Mouse (Mus musculus) hindbrain, embryonic 15.5 days (tissue): Measurements from ENCODE around the gene Zfp668. TPM values are rescaled to one million over a fixed set of nuclear protein-coding genes. Genes with fewer than 3 reads are reported as not detected.
"Not testable (repeated sequence)": the region's sequence is repeated elsewhere in the genome, so short reads cannot be mapped to it uniquely, and the experiment has no call there.

Source experiments
- ATAC-seq: fragments of 200-750 bp; cut with Nextera tagmentation; 2 replicates; pipeline ENCODE4 v1.8.0; 2017; ENCODE audit warnings: low read depth, moderate number of reproducible peaks, moderate TSS enrichment; ENCODE audit not compliant: low FRiP score
- H3K27ac ChIP-seq: fragments of 300-500 bp; sonication (generic); replicated peaks from 2 replicates; pipeline ENCODE4 v1.5.1; 2015; ENCODE audit warnings: mild to moderate bottlenecking, inconsistent platforms
- H3K27me3 ChIP-seq: fragments of 300-500 bp; sonication (generic); 2 replicates; pipeline ENCODE4 v1.6.1; 2015; ENCODE audit warnings: control low read depth, inconsistent platforms
- H3K36me3 ChIP-seq: fragments of 300-500 bp; sonication (generic); 2 replicates; pipeline ENCODE4 v1.6.1; 2015; ENCODE audit warnings: control low read depth, inconsistent platforms
- H3K4me1 ChIP-seq: fragments of 300-500 bp; sonication (generic); replicated peaks from 2 replicates; pipeline ENCODE4 v1.6.1; 2015; ENCODE audit warnings: control low read depth, inconsistent platforms
- H3K4me2 ChIP-seq: fragments of 300-500 bp; sonication (generic); 2 replicates; pipeline ENCODE4 v1.6.1; 2015; ENCODE audit warnings: moderate library complexity, mild to moderate bottlenecking, inconsistent platforms
- H3K4me3 ChIP-seq: fragments of 300-500 bp; sonication (generic); 2 replicates; pipeline ENCODE4 v1.5.1; 2015; ENCODE audit warnings: mild to moderate bottlenecking, inconsistent platforms
- H3K9ac ChIP-seq: fragments of 300-500 bp; sonication (generic); 2 replicates; pipeline ENCODE4 v1.6.1; 2015; ENCODE audit warnings: inconsistent platforms
- H3K9me3 ChIP-seq: fragments of 300-500 bp; sonication (generic); 2 replicates; pipeline ENCODE4 v1.6.1; 2016; ENCODE audit warnings: control low read depth, inconsistent platforms
- WGBS: fragments of 180-500 bp; shearing (Covaris S2); methylation state at CpG from one replicate; pipeline ENCODE4 v1.1.7; 2015; 5-methylcytosine and 5-hydroxymethylcytosine counted together
- polyA plus RNA-seq: library from polyadenylated mRNA; unstranded; fragments of >200 nt; fragmentation: Nextera tagmentation; extraction: Ambion mirVana; gene quantifications from 2 replicates; pipeline ENCODE4 v1.2.1, GENCODE M21; 2015

The Zfp668 gene
- polyA plus RNA-seq, 1 experiment from 2014 or later, result 35.1 TPM

GRCm38 (mm10) chr7:127867641-127868040 is 9.0 kb downstream of the Zfp668 start:
- H3K4me3 ChIP-seq, result no peak overlapping the region
- H3K27me3 ChIP-seq, result no peaks in the 10 kb centered on the region
- peaks cover 38% of the 10 kb centered on the region for H3K36me3 ChIP-seq
- no peak overlapping the region for H3K27ac ChIP-seq
- no peak overlapping the region for H3K9ac ChIP-seq
- WGBS, result 97% methylated on average over 18 of the region's 18 CpGs
- H3K9me3 ChIP-seq, result no peaks in the 10 kb centered on the region
- no peak overlapping the region for H3K4me2 ChIP-seq
- no peak for ATAC-seq
- peaks cover 13% of the 10 kb centered on the region for H3K4me1 ChIP-seq

GRCm38 (mm10) chr7:127866434-127866833 is 10.2 kb downstream of the Zfp668 start:
- Histone ChIP-seq H3K27ac (no peak overlapping the region), H3K4me3 (no peak overlapping the region), H3K9ac (no peak overlapping the region), H3K9me3 (no peaks in the 10 kb centered on the region), H3K36me3 (peaks cover 41% of the 10 kb centered on the region), H3K4me2 (no peak overlapping the region), H3K4me1 (peaks cover 13% of the 10 kb centered on the region), H3K27me3 (no peaks in the 10 kb centered on the region)
- 0 out of 2 replicates have a peak, but pooled peaks have one; percentile 51 for ATAC-seq
- 95% methylated on average over 12 of the region's 12 CpGs for WGBS

GRCm38 (mm10) chr7:127858258-127858657 is 18.4 kb downstream of the Zfp668 start:
- Histone ChIP-seq H3K9ac (no peak overlapping the region), H3K27me3 (no peaks in the 10 kb centered on the region)

GRCm38 (mm10) chr7:127850906-127851305 is 25.7 kb downstream of the Zfp668 start:
- Histone ChIP-seq H3K36me3 (no peaks in the 10 kb centered on the region), H3K4me3 (no peak overlapping the region), H3K4me2 (no peak overlapping the region), H3K9me3 (no peaks in the 10 kb centered on the region), H3K9ac (no peak overlapping the region), H3K27me3 (no peaks in the 10 kb centered on the region), H3K27ac (no peak overlapping the region), H3K4me1 (no peaks in the 10 kb centered on the region)
- no peak for ATAC-seq
- 74% methylated on average over 5 of the region's 5 CpGs for WGBS

More at GRCm38 (mm10) chr7:127858258-127858657, 18.4 kb downstream of the Zfp668 start:
- WGBS, result 94% methylated on average over 6 of the region's 6 CpGs
- Histone ChIP-seq H3K9me3 (no peaks in the 10 kb centered on the region), H3K4me1 (no peaks in the 10 kb centered on the region), H3K4me2 (no peak overlapping the region), H3K27ac (no peak overlapping the region), H3K4me3 (no peak overlapping the region), H3K36me3 (0 out of 2 replicates have a peak, but pooled peaks cover 3% of the 10 kb centered on the region)
- ATAC-seq, result no peak

- Histone ChIP-seq H3K36me3 (no peaks in the 10 kb centered on the region), H3K4me2 (no peak overlapping the region), H3K4me3 (no peak overlapping the region), H3K27me3 (no peaks in the 10 kb centered on the region), H3K9ac (no peak overlapping the region), H3K4me1 (no peaks in the 10 kb centered on the region), H3K9me3 (no peaks in the 10 kb centered on the region), H3K27ac (no peak overlapping the region)
- no peak for ATAC-seq
- WGBS, result 85% methylated on average over 6 of the region's 6 CpGs
Measured at GRCm38 (mm10) chr7:127849973-127850875, 26.4 kb downstream of the Zfp668 start.

- Histone ChIP-seq H3K9me3 (no peaks in the 10 kb centered on the region), H3K36me3 (no peaks in the 10 kb centered on the region), H3K27me3 (no peaks in the 10 kb centered on the region), H3K4me2 (peak overlapping the region; percentile 99), H3K4me3 (peak overlapping the region; percentile 82), H3K9ac (peak overlapping the region; percentile 60), H3K4me1 (peaks cover 18% of the 10 kb centered on the region), H3K27ac (peak overlapping the region; percentile 95)
- under 1% methylated on average over 40 of the region's 40 CpGs for WGBS
- peak; percentile 64 for ATAC-seq
Measured at GRCm38 (mm10) chr7:127842001-127842718, 34.5 kb downstream of the Zfp668 start.

- peak; percentile 97 for ATAC-seq
- Histone ChIP-seq H3K4me2 (peak overlapping the region; percentile 99), H3K4me1 (peaks cover 18% of the 10 kb centered on the region), H3K4me3 (peak overlapping the region; percentile 82), H3K9ac (peak overlapping the region; percentile 60), H3K9me3 (no peaks in the 10 kb centered on the region), H3K27me3 (no peaks in the 10 kb centered on the region), H3K36me3 (no peaks in the 10 kb centered on the region), H3K27ac (peak overlapping the region; percentile 95)
- WGBS, result under 1% methylated on average over 46 of the region's 46 CpGs
Measured at GRCm38 (mm10) chr7:127841340-127842000, 35.2 kb downstream of the Zfp668 start.

GRCm38 (mm10) chr7:127840886-127841285 is 35.7 kb downstream of the Zfp668 start:
- Histone ChIP-seq H3K4me1 (peaks cover 18% of the 10 kb centered on the region), H3K4me2 (peak overlapping the region; percentile 99), H3K36me3 (no peaks in the 10 kb centered on the region), H3K9me3 (no peaks in the 10 kb centered on the region), H3K27ac (peak overlapping the region; percentile 95), H3K9ac (peak overlapping the region; percentile 60), H3K27me3 (no peaks in the 10 kb centered on the region), H3K4me3 (peak overlapping the region; percentile 82)
- ATAC-seq, result peak; percentile 12
- 3% methylated on average over 15 of the region's 15 CpGs for WGBS

- 81% methylated on average over 2 of the region's 2 CpGs for WGBS
- ATAC-seq, H3K4me3 ChIP-seq, H3K36me3 ChIP-seq, H3K9ac ChIP-seq, H3K27me3 ChIP-seq, H3K9me3 ChIP-seq: not testable (repeated sequence)
- peaks cover 18% of the 10 kb centered on the region for H3K4me1 ChIP-seq
- H3K27ac ChIP-seq, result peak overlapping the region; percentile 95; the same call in 1 of the 2 replicates
- H3K4me2 ChIP-seq, result peak overlapping the region; percentile 99; the same call in 1 of the 2 replicates
Measured at GRCm38 (mm10) chr7:127840031-127840430, 36.6 kb downstream of the Zfp668 start.

GRCm38 (mm10) chr7:127837878-127838277 is 38.8 kb downstream of the Zfp668 start:
- not testable (repeated sequence) for H3K36me3 ChIP-seq
- 77% methylated on average over 4 of the region's 4 CpGs for WGBS

GRCm38 (mm10) chr7:127837473-127837872 is 39.2 kb downstream of the Zfp668 start:
- 94% methylated on average over 5 of the region's 5 CpGs for WGBS
- H3K4me3 ChIP-seq, result no peak overlapping the region
- no peaks in the 10 kb centered on the region for H3K27me3 ChIP-seq
- H3K4me2 ChIP-seq, result no peak overlapping the region
- H3K9ac ChIP-seq, result no peak overlapping the region
- ATAC-seq, result no peak
- no peaks in the 10 kb centered on the region for H3K36me3 ChIP-seq
- H3K9me3 ChIP-seq, result no peaks in the 10 kb centered on the region
- H3K4me1 ChIP-seq, result peaks cover 12% of the 10 kb centered on the region
- no peak overlapping the region for H3K27ac ChIP-seq

More at GRCm38 (mm10) chr7:127837878-127838277, 38.8 kb downstream of the Zfp668 start:
- H3K27ac ChIP-seq, H3K9me3 ChIP-seq, H3K9ac ChIP-seq, H3K4me3 ChIP-seq, ATAC-seq, H3K4me2 ChIP-seq, H3K27me3 ChIP-seq: not testable (repeated sequence)
- H3K4me1 ChIP-seq, result peaks cover 16% of the 10 kb centered on the region
